Mouse (Mus musculus): ENCODE results near the gene Efcab2. TPM values are rescaled to one million over a fixed set of nuclear protein-coding genes. Genes with fewer than 3 reads are reported as not detected.

Efcab2 gene
- polyA plus RNA-seq (2015; fragmentation: Nextera tagmentation; extraction: Ambion mirVana), result 2.0 and 2.3 TPM in 2 replicates

- Histone ChIP-seq H3K9ac (replicated peaks) (peak within 1 kb of the TSS; percentile 98), H3K36me3 (replicated peaks; ENCODE audit: insufficient read depth, low read length) (no peaks in the 10 kb centered on the region), H3K4me1 (ENCODE audit: insufficient read depth) (peaks cover 6% of the 10 kb centered on the region; the same call in 1 of the 2 replicates), H3K27ac (ENCODE audit: low read depth) (peak within 1 kb of the TSS; percentile 100), H3K4me2 (ENCODE audit: low read depth, low read length) (peak within 1 kb of the TSS; percentile 82), H3K27me3 (ENCODE audit: insufficient read depth, low read length) (no peaks in the 10 kb centered on the region), H3K4me3 (ENCODE audit: low read depth, low read length) (peak within 1 kb of the TSS; percentile 74), H3K9me3 (ENCODE audit: low read length) (no peaks in the 10 kb centered on the region)
- DNase-seq, result peak; percentile 94
- TF ChIP-seq EP300 (IDR thresholded peaks at IDR 0.05; ENCODE audit: low read depth) (peak; percentile 30), CTCF (IDR thresholded peaks at IDR 0.05; ENCODE audit: low read depth) (peak; percentile 74)
- ATAC-seq, result peak; percentile 91
- WGBS (ENCODE audit: insufficient replicate concordance), result 0% methylated on average over 66 of the region's 70 CpGs
These were observed at the start of gene Efcab2 for GRCm38 (mm10) chr1:178405951-178406711. TSS of gene Efcab2 (plus strand) at chr1:178406085.

GRCm38 (mm10) chr1:178357776-178358710 lies 47.8 kb upstream of the Efcab2 start:
- ATAC-seq (no peak), DNase-seq (no peak)
- H3K4me2 ChIP-seq (ENCODE audit: low read depth, low read length), result no peak overlapping the region
- no peak overlapping the region for H3K9ac ChIP-seq (replicated peaks)
- WGBS (ENCODE audit: insufficient replicate concordance), result 73% methylated on average over 12 of the region's 12 CpGs
- TF ChIP-seq EP300 (IDR thresholded peaks at IDR 0.05; ENCODE audit: low read depth) (no peak), CTCF (IDR thresholded peaks at IDR 0.05; ENCODE audit: low read depth) (no peak)
- H3K9me3 ChIP-seq (ENCODE audit: low read length), result no peaks in the 10 kb centered on the region
- no peak overlapping the region for H3K27ac ChIP-seq (ENCODE audit: low read depth)
- H3K4me1 ChIP-seq (ENCODE audit: insufficient read depth), result no peaks in the 10 kb centered on the region
- H3K36me3 ChIP-seq (replicated peaks; ENCODE audit: insufficient read depth, low read length), result no peaks in the 10 kb centered on the region
- H3K4me3 ChIP-seq (ENCODE audit: low read depth, low read length), result no peak overlapping the region
- H3K27me3 ChIP-seq (ENCODE audit: insufficient read depth, low read length), result no peaks in the 10 kb centered on the region

- no peak for ATAC-seq
- Histone ChIP-seq H3K27me3 (ENCODE audit: insufficient read depth, low read length) (no peaks in the 10 kb centered on the region), H3K9ac (replicated peaks) (no peak overlapping the region), H3K4me1 (ENCODE audit: insufficient read depth) (no peaks in the 10 kb centered on the region), H3K4me3 (ENCODE audit: low read depth, low read length) (no peak overlapping the region), H3K36me3 (replicated peaks; ENCODE audit: insufficient read depth, low read length) (no peaks in the 10 kb centered on the region), H3K9me3 (ENCODE audit: low read length) (no peaks in the 10 kb centered on the region), H3K4me2 (ENCODE audit: low read depth, low read length) (no peak overlapping the region), H3K27ac (ENCODE audit: low read depth) (no peak overlapping the region)
- DNase-seq, result no peak
- WGBS (ENCODE audit: insufficient replicate concordance), result 87% methylated on average over 11 of the region's 11 CpGs
- TF ChIP-seq CTCF (IDR thresholded peaks at IDR 0.05; ENCODE audit: low read depth) (no peak), EP300 (IDR thresholded peaks at IDR 0.05; ENCODE audit: low read depth) (no peak)
These were observed 45.6 kb upstream of the Efcab2 start for GRCm38 (mm10) chr1:178360264-178360663.

- no peaks in the 10 kb centered on the region for H3K27me3 ChIP-seq (ENCODE audit: insufficient read depth, low read length)
- H3K4me1 ChIP-seq (ENCODE audit: insufficient read depth), result no peaks in the 10 kb centered on the region
- no peak for DNase-seq
- no peaks in the 10 kb centered on the region for H3K36me3 ChIP-seq (replicated peaks; ENCODE audit: insufficient read depth, low read length)
- no peak for ATAC-seq
- no peak for TF ChIP-seq EP300 (IDR thresholded peaks at IDR 0.05; ENCODE audit: low read depth)
- TF ChIP-seq CTCF (IDR thresholded peaks at IDR 0.05; ENCODE audit: low read depth), result peak; percentile 32; the same call in 1 of the 2 replicates
- H3K4me3 ChIP-seq (ENCODE audit: low read depth, low read length), result no peak overlapping the region
- WGBS (ENCODE audit: insufficient replicate concordance), result 63% methylated on average over 2 of the region's 2 CpGs
- no peaks in the 10 kb centered on the region for H3K9me3 ChIP-seq (ENCODE audit: low read length)
- no peak overlapping the region for H3K4me2 ChIP-seq (ENCODE audit: low read depth, low read length)
- H3K9ac ChIP-seq (replicated peaks), result no peak overlapping the region
- no peak overlapping the region for H3K27ac ChIP-seq (ENCODE audit: low read depth)
These were observed 45.2 kb upstream of the Efcab2 start for GRCm38 (mm10) chr1:178360702-178361101.

GRCm38 (mm10) chr1:178365171-178365570 lies 40.7 kb upstream of the Efcab2 start:
- H3K4me1 ChIP-seq (ENCODE audit: insufficient read depth), result peaks cover 12% of the 10 kb centered on the region
- H3K27ac ChIP-seq (ENCODE audit: low read depth), result no peak overlapping the region
- 79% methylated on average over 6 of the region's 6 CpGs for WGBS (ENCODE audit: insufficient replicate concordance)
- H3K27me3 ChIP-seq (ENCODE audit: insufficient read depth, low read length), result no peaks in the 10 kb centered on the region
- H3K9ac ChIP-seq (replicated peaks), result no peak overlapping the region
- TF ChIP-seq EP300 (IDR thresholded peaks at IDR 0.05; ENCODE audit: low read depth) (no peak), CTCF (IDR thresholded peaks at IDR 0.05; ENCODE audit: low read depth) (no peak)
- H3K36me3 ChIP-seq (replicated peaks; ENCODE audit: insufficient read depth, low read length), result no peaks in the 10 kb centered on the region
- H3K9me3 ChIP-seq (ENCODE audit: low read length), result no peaks in the 10 kb centered on the region
- no peak overlapping the region for H3K4me2 ChIP-seq (ENCODE audit: low read depth, low read length)
- DNase-seq (no peak), ATAC-seq (no peak)
- H3K4me3 ChIP-seq (ENCODE audit: low read depth, low read length), result no peak overlapping the region

GRCm38 (mm10) chr1:178368121-178368520 lies 37.8 kb upstream of the Efcab2 start:
- Histone ChIP-seq H3K9ac (replicated peaks) (no peak overlapping the region; the same call in 1 of the 2 replicates), H3K4me3 (ENCODE audit: low read depth, low read length) (no peak overlapping the region), H3K27me3 (ENCODE audit: insufficient read depth, low read length) (no peaks in the 10 kb centered on the region), H3K4me2 (ENCODE audit: low read depth, low read length) (peak overlapping the region; percentile 78; the same call in 1 of the 2 replicates), H3K27ac (ENCODE audit: low read depth) (peak overlapping the region; percentile 94), H3K36me3 (replicated peaks; ENCODE audit: insufficient read depth, low read length) (no peaks in the 10 kb centered on the region), H3K9me3 (ENCODE audit: low read length) (no peaks in the 10 kb centered on the region), H3K4me1 (ENCODE audit: insufficient read depth) (peaks cover 15% of the 10 kb centered on the region)
- 71% methylated on average over 6 of the region's 6 CpGs for WGBS (ENCODE audit: insufficient replicate concordance)
- ATAC-seq (no peak), DNase-seq (no peak)
- TF ChIP-seq CTCF (IDR thresholded peaks at IDR 0.05; ENCODE audit: low read depth), result no peak
- no peak for TF ChIP-seq EP300 (IDR thresholded peaks at IDR 0.05; ENCODE audit: low read depth)

Measured in liver, postnatal 0 days (tissue).